13 mouse cellular contexts compared by ENCODE assay signal in the genomic region with DNA sequence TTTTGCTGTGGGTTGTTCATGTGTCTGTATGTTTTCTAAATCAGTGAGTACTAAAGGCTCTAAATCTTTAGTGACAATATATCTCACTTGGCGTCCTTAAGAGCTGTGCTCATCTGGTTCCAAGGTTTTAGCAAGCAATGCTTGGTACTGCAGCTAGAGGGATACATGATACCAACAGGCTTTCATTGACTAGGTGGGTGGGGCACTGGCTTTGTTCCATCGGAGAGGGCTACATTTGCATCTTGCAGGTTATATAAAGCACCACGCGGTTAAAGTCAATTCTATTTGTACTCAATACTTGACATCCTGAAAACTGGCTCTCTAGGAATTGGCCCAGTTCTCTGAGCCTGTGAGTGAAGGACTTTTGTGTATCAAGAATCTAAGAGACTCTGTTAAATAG.
DNase-seq lines count a peak whose midpoint lies in the region; ATAC-seq and TF ChIP-seq lines count a peak whose summit lies in the region.
"Had no signal": no experiment of that assay in that cellular context is flagged by ENCODE, and none has a peak within 500 bp of the region (broad histone marks: within the 10 kb centered on the region; RNA-seq: fewer than 3 reads in every experiment).

No protein-coding gene starts in this region.

- H3K4me3 ChIP-seq in hindbrain, postnatal 0 days (ENCODE audit: low read length): no peak overlapping the region
- no peak overlapping the region for H3K4me3 ChIP-seq in hindbrain, embryonic 13.5 days
- no peak overlapping the region for H3K4me3 ChIP-seq in ES-E14 (ENCODE audit: insufficient read depth in 1 of 2, low read depth in 1 of 2, low read length in 2 of 2, poor library complexity in 1 of 2, severe bottlenecking in 1 of 2)
- no peak overlapping the region for H3K4me3 ChIP-seq in midbrain, embryonic 15.5 days
- H3K4me3 ChIP-seq: embryonic facial prominence, embryonic 15.5 days; hindbrain, embryonic 12.5 days had no signal

- no peaks in the 10 kb centered on the region for H3K9me3 ChIP-seq in hindbrain, postnatal 0 days (ENCODE audit: low read length)
- no peaks in the 10 kb centered on the region for H3K9me3 ChIP-seq in hindbrain, embryonic 13.5 days
- H3K9me3 ChIP-seq in ES-E14 (ENCODE audit: control insufficient read depth, insufficient read depth, low read depth, low read length): no peaks in the 10 kb centered on the region
- no peaks in the 10 kb centered on the region for H3K9me3 ChIP-seq in midbrain, embryonic 15.5 days
- H3K9me3 ChIP-seq: embryonic facial prominence, embryonic 15.5 days; hindbrain, embryonic 12.5 days had no signal

- no peaks in the 10 kb centered on the region for H3K27me3 ChIP-seq in hindbrain, postnatal 0 days (ENCODE audit: insufficient read depth, low read length)
- H3K27me3 ChIP-seq in hindbrain, embryonic 13.5 days: no peaks in the 10 kb centered on the region
- no peaks in the 10 kb centered on the region for H3K27me3 ChIP-seq in midbrain, embryonic 15.5 days (replicated peaks)
- H3K27me3 ChIP-seq: embryonic facial prominence, embryonic 15.5 days; hindbrain, embryonic 12.5 days had no signal

- H3K4me1 ChIP-seq in hindbrain, postnatal 0 days (ENCODE audit: insufficient read depth, low read length): no peaks in the 10 kb centered on the region
- H3K4me1 ChIP-seq in hindbrain, embryonic 13.5 days (replicated peaks): peaks cover 6% of the 10 kb centered on the region; the same call in 1 of the 2 replicates
- H3K4me1 ChIP-seq in ES-E14 (ENCODE audit: control insufficient read depth in 2 of 2, insufficient read depth in 2 of 2, low read length in 2 of 2, poor library complexity in 1 of 2): 0 out of 4 replicates have a peak, but pooled peaks cover 0 to 2% of the 10 kb centered on the region in 2 experiments
- 0 out of 2 replicates have a peak, but pooled peaks cover 3% of the 10 kb centered on the region for H3K4me1 ChIP-seq in midbrain, embryonic 15.5 days
- H3K4me1 ChIP-seq: embryonic facial prominence, embryonic 15.5 days; hindbrain, embryonic 12.5 days had no signal

- H3K27ac ChIP-seq in hindbrain, postnatal 0 days: no peak overlapping the region
- H3K27ac ChIP-seq in hindbrain, embryonic 13.5 days: no peak overlapping the region
- H3K27ac ChIP-seq in ES-E14 (ENCODE audit: insufficient read depth, low read depth, low read length, poor library complexity, severe bottlenecking): no peak overlapping the region
- no peak overlapping the region for H3K27ac ChIP-seq in midbrain, embryonic 15.5 days
- H3K27ac ChIP-seq: embryonic facial prominence, embryonic 15.5 days; hindbrain, embryonic 12.5 days; kidney, postnatal 0 days had no signal

- H3K9ac ChIP-seq in hindbrain, postnatal 0 days (replicated peaks; ENCODE audit: low read length): no peak overlapping the region
- no peak overlapping the region for H3K9ac ChIP-seq in hindbrain, embryonic 13.5 days
- no peak overlapping the region for H3K9ac ChIP-seq in ES-E14 (ENCODE audit: insufficient read depth, low read depth, low read length, poor library complexity, severe bottlenecking)
- H3K9ac ChIP-seq in midbrain, embryonic 15.5 days: no peak overlapping the region
- H3K9ac ChIP-seq: embryonic facial prominence, embryonic 15.5 days; hindbrain, embryonic 12.5 days had no signal

- in situ Hi-C loops in ES-E14 (cut with MboI; ENCODE audit: low sequenced_read_pairs in 2 of 2, unreplicated experiment in 2 of 2): no loop called here

- WGBS in hindbrain, postnatal 0 days: 53% methylated on average over 4 of the region's 4 CpGs
- 55% methylated on average over 4 of the region's 4 CpGs for WGBS in hindbrain, embryonic 13.5 days
- 58% methylated on average over 4 of the region's 4 CpGs for WGBS in midbrain, embryonic 15.5 days

- no peaks in the 10 kb centered on the region for H3K36me3 ChIP-seq in hindbrain, postnatal 0 days (ENCODE audit: insufficient read depth, low read length)
- no peaks in the 10 kb centered on the region for H3K36me3 ChIP-seq in hindbrain, embryonic 13.5 days
- H3K36me3 ChIP-seq in ES-E14 (ENCODE audit: control insufficient read depth, insufficient read depth, low read length, poor library complexity, severe bottlenecking): no peaks in the 10 kb centered on the region
- no peaks in the 10 kb centered on the region for H3K36me3 ChIP-seq in midbrain, embryonic 15.5 days (replicated peaks)
- H3K36me3 ChIP-seq: embryonic facial prominence, embryonic 15.5 days; hindbrain, embryonic 12.5 days had no signal

- no peak overlapping the region for H3K4me2 ChIP-seq in hindbrain, postnatal 0 days (ENCODE audit: low read depth, low read length)
- H3K4me2 ChIP-seq in hindbrain, embryonic 13.5 days: no peak overlapping the region
- H3K4me2 ChIP-seq in midbrain, embryonic 15.5 days: no peak overlapping the region
- H3K4me2 ChIP-seq: embryonic facial prominence, embryonic 15.5 days; hindbrain, embryonic 12.5 days had no signal

- DNase-seq in cerebellum, postnatal 10 days: peak; percentile 59
- no peak for DNase-seq in cerebellum, adult 9-11 months
- peak; percentile 32 for DNase-seq in hindbrain, postnatal 0 days (ENCODE audit: low spot score)
- DNase-seq in ES-E14 (ENCODE audit: low read depth, low spot score): peak; percentile 27
- peak; percentile 56 to 67 for DNase-seq in left cerebral cortex, adult 18-20 months (ENCODE audit: low spot score in 2 of 2)
- DNase-seq: lung, postnatal 10 days; thymus, postnatal 4 days had no signal

- ATAC-seq in hindbrain, postnatal 0 days: no peak
- ATAC-seq in hindbrain, embryonic 13.5 days (ENCODE audit: low FRiP score): no peak
- no peak for ATAC-seq in monocyte, adult 5-6 weeks (replicated peaks; ENCODE audit: insufficient number of reproducible peaks, low FRiP score, low TSS enrichment, poor library complexity, severe bottlenecking)
- no peak for ATAC-seq in midbrain, embryonic 15.5 days (replicated peaks)

- peak; percentile 38 for TF ChIP-seq CTCF in hindbrain, postnatal 0 days (IDR thresholded peaks at IDR 0.05; ENCODE audit: low read depth)

TF ChIP-seq in ES-E14, 5 proteins besides CTCF, POLR2A, EP300 and RAD21:
- TF ChIP-seq ZNF384 (IDR thresholded peaks at IDR 0.05; ENCODE audit: low read depth, low read length) (no peak), CHD2 (IDR thresholded peaks at IDR 0.05; ENCODE audit: low read depth, low read length) (no peak), HCFC1 (IDR thresholded peaks at IDR 0.05; ENCODE audit: borderline replicate concordance, insufficient read depth, low read length) (no peak), MAFK (IDR thresholded peaks at IDR 0.05; ENCODE audit: insufficient read depth, low read depth, low read length) (no peak), ZC3H11A (IDR thresholded peaks at IDR 0.05; ENCODE audit: borderline replicate concordance, low read depth, low read length) (no peak)
